Mouse (Mus musculus): Measurements from ENCODE around the gene Mxra7. TPM values are rescaled to one million over a fixed set of nuclear protein-coding genes. Genes with fewer than 3 reads are reported as not detected.

Mxra7 gene
- polyA plus RNA-seq (2011; ENCODE audit: insufficient read length, low read depth, missing spikeins), result 76.8 and 82.4 TPM in 2 replicates

DNA sequence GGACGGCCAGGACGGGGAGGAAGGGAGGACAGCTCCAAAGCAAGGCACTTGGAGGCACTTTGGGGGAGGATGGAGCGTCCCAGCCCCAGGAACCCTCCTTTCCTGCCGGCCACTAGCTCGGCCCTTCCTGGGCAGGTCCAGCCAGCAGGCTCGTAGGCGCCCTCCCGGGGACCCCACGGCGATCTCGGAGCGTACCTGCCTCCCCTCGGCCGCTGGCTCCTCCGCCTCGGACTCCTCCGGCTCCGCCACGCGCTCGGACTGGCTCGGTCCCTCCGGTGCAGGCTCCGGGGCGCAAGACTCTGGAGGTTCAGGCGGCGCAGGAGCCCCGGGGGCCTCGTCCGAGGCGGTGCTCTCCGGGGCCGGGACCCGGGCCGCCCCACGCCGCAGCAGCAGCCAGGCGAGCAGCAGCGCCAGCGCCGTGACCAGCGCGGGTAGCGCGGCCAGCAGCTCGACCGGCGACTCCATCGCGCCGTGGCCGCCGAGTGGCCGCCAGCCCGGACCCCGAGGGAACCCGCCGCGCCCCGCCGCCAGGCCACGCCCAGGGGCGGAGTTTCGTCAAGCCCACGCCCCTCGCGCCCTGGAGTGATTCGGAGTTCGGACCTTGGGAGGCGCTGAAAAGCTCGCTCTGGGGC, at the start of gene Mxra7:
Gene Mxra7 (minus strand): TSS at position 513 of the 632 bp plus-strand sequence.
- peak; percentile 94 for TF ChIP-seq POLR2A (IDR thresholded peaks at IDR 0.05; ENCODE audit: low read depth, low read length)
- TF ChIP-seq CTCF (IDR thresholded peaks at IDR 0.05; ENCODE audit: borderline replicate concordance, insufficient read depth, low read length), result no peak
- peak within 1 kb of the TSS; percentile 75 for H3K27ac ChIP-seq (ENCODE audit: insufficient read depth, low read length)
- H3K4me1 ChIP-seq (ENCODE audit: control insufficient read depth, insufficient read depth, low read length), result peaks cover 4% of the 10 kb centered on the region; the same call in 1 of the 2 replicates
- H3K4me3 ChIP-seq (ENCODE audit: insufficient read depth, low read length), result peak within 1 kb of the TSS; percentile 83

DNA sequence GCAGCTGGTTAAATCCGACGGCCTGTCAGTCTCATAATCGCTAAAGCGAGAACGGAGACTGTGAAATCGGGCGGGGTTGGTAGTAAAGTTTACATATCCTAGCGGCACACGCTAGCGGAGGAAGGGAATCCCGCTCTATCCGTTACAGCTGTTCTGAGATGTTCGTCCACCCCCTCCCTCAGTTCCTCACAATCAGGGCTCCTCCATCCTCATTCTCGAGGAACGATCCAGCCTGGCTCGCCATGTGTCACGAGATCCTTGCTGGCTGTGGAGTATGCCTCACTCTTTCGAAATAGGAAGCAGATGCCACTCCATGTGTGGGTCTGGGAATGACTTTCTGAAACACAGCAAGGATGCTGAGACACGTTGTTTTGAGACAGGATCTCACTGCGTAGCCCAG, 46.1 kb upstream of the Mxra7 start:
- Histone ChIP-seq H3K4me3 (ENCODE audit: insufficient read depth, low read length) (no peak overlapping the region), H3K27ac (ENCODE audit: insufficient read depth, low read length) (no peak overlapping the region), H3K4me1 (ENCODE audit: control insufficient read depth, insufficient read depth, low read length) (no peaks in the 10 kb centered on the region)
- no peak for TF ChIP-seq POLR2A (IDR thresholded peaks at IDR 0.05; ENCODE audit: low read depth, low read length)
- no peak for TF ChIP-seq CTCF (IDR thresholded peaks at IDR 0.05; ENCODE audit: borderline replicate concordance, insufficient read depth, low read length)

DNA sequence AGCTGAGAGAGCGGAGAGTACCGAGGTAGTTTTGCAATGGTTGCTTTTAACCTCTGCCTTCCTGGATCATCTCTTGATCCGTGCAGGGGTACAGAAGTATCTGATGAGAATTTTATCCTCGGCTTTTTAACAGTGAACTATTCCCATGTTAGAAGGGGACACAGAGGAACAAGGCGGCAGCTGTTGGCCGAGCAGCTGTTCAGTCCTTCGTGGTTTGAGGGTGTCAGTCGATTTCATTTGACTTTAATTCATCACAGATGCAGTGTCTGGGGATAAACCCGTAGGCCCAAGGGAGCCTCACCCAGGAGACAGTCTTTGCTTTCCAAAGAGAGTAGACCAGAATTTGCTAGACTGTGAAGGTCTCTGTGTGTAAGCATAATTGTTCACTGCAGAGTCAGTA, 43.7 kb upstream of the Mxra7 start:
- no peak for TF ChIP-seq POLR2A (IDR thresholded peaks at IDR 0.05; ENCODE audit: low read depth, low read length)
- no peak for TF ChIP-seq CTCF (IDR thresholded peaks at IDR 0.05; ENCODE audit: borderline replicate concordance, insufficient read depth, low read length)
- Histone ChIP-seq H3K4me1 (ENCODE audit: control insufficient read depth, insufficient read depth, low read length) (no peaks in the 10 kb centered on the region), H3K4me3 (ENCODE audit: insufficient read depth, low read length) (no peak overlapping the region), H3K27ac (ENCODE audit: insufficient read depth, low read length) (no peak overlapping the region)

DNA sequence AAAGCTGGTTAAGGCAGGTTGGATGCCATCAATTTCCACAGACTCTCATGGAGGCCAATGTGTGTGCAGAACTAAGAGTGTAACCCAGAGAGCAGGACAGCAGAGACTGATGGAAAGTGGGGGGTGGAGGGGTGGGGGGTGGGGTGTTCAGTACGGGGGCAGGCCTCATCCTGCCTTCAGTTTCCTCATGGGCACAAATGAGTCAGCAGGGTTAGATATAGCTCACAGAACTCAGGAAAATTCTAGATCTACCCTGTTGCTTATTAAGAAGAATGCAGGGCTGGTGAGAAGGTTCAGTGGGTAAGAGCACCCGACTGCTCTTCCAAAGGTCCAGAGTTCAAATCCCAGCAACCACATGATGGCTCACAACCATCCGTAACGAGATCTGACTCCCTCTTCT, 41.8 kb upstream of the Mxra7 start:
- H3K27ac ChIP-seq (ENCODE audit: insufficient read depth, low read length), result no peak overlapping the region
- no peak overlapping the region for H3K4me3 ChIP-seq (ENCODE audit: insufficient read depth, low read length)
- H3K4me1 ChIP-seq (ENCODE audit: control insufficient read depth, insufficient read depth, low read length), result no peaks in the 10 kb centered on the region
- no peak for TF ChIP-seq CTCF (IDR thresholded peaks at IDR 0.05; ENCODE audit: borderline replicate concordance, insufficient read depth, low read length)
- TF ChIP-seq POLR2A (IDR thresholded peaks at IDR 0.05; ENCODE audit: low read depth, low read length), result no peak

DNA sequence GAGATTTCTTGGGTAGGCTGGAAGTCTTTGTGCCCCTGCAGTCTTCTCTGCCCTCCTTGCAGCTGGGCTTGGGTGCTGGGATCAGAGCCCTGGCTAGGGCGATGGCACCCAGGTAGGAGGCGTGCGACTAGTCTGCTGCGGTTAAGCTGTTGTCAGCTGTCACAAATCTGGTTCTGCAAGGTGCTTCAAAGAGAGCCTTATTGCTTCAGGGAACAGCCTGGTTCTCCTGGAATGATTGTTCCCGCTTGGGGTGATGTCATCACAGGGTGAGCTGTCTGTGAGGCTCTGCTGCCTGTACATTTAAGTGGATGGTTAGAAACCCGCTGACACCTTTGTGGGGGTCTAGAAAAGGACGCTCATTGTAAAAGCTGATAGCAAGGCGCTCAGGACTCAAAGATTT, 41.4 kb upstream of the Mxra7 start:
- no peak overlapping the region for H3K27ac ChIP-seq (ENCODE audit: insufficient read depth, low read length)
- TF ChIP-seq POLR2A (IDR thresholded peaks at IDR 0.05; ENCODE audit: low read depth, low read length), result no peak
- TF ChIP-seq CTCF (IDR thresholded peaks at IDR 0.05; ENCODE audit: borderline replicate concordance, insufficient read depth, low read length), result no peak
- H3K4me3 ChIP-seq (ENCODE audit: insufficient read depth, low read length), result no peak overlapping the region
- no peaks in the 10 kb centered on the region for H3K4me1 ChIP-seq (ENCODE audit: control insufficient read depth, insufficient read depth, low read length)

DNA sequence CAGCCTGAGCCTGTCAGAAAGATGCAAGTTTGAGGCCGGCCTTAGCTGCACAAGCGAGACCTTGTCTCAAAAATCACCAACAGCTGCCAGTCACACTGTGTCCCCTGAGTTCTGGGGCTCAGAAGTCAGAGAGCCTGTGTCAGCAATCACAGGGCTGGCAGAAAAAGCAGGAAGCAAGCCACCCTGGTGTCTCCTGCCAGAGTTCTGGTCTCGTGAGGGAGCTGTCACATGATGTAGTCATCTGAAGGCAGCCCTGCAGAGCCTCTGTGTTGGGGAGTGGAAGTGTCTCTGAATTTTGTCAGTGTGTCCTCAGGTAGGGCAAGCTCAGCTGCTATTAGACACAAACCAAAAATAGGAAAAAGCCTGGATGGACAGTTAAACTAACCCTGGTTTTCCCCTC, 40.3 kb upstream of the Mxra7 start:
- Histone ChIP-seq H3K4me1 (ENCODE audit: control insufficient read depth, insufficient read depth, low read length) (no peaks in the 10 kb centered on the region), H3K4me3 (ENCODE audit: insufficient read depth, low read length) (no peak overlapping the region), H3K27ac (ENCODE audit: insufficient read depth, low read length) (no peak overlapping the region)
- TF ChIP-seq POLR2A (IDR thresholded peaks at IDR 0.05; ENCODE audit: low read depth, low read length) (no peak), CTCF (IDR thresholded peaks at IDR 0.05; ENCODE audit: borderline replicate concordance, insufficient read depth, low read length) (no peak)

DNA sequence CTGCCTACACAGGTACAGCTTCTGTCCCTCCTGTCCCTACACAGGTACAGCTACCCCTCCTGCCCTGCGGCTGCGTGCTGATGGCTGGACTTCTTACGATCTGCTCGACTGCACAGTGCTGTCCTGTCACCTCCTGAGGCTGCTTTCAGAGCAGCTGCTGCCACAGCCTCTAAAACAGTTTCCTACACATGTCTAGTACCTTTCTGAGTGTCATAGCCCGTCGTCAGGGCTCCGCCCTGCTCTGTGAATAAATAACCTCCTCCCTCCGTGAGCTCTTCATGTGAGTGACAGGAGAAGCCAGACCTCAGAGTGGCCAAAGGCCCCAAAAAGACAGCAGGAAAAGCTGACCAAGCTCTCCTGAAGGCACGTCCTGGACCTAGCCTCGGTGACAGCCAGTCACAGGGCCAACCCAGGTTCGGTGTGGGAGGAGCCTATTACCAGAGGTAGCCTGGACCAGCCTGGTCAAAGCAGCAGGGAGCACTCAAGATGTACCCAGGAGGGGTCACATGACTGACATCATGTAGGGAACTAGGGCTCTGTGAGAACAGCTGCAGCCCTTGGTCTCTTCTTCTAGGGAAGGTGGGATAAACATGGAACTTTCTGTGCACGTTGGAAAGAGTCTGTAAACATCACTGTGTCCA, 38.2 kb upstream of the Mxra7 start:
- TF ChIP-seq CTCF (IDR thresholded peaks at IDR 0.05; ENCODE audit: borderline replicate concordance, insufficient read depth, low read length), result no peak
- no peak for TF ChIP-seq POLR2A (IDR thresholded peaks at IDR 0.05; ENCODE audit: low read depth, low read length)
- Histone ChIP-seq H3K4me1 (ENCODE audit: control insufficient read depth, insufficient read depth, low read length) (no peaks in the 10 kb centered on the region), H3K4me3 (ENCODE audit: insufficient read depth, low read length) (no peak overlapping the region), H3K27ac (ENCODE audit: insufficient read depth, low read length) (no peak overlapping the region)

DNA sequence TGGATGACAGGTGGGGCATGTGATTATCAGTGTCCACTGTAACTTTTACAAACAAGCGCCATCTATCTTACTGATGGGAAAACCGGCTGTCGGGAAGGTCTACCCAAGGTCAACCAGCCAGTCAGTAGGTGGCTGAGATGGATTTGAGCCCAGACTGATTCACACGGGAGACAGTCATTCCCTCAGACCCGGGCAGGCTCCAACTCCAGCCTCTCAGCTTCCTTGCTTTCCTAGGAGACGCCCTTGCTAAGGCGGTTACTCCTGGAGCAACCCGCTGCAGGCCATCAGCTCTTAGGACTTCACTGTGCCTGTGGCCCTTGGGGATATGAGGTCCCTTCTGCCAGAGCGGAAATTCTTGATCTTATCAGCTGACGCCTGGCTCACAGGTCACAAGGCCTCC, 36.6 kb upstream of the Mxra7 start:
- Histone ChIP-seq H3K4me1 (ENCODE audit: control insufficient read depth, insufficient read depth, low read length) (no peaks in the 10 kb centered on the region), H3K27ac (ENCODE audit: insufficient read depth, low read length) (no peak overlapping the region), H3K4me3 (ENCODE audit: insufficient read depth, low read length) (no peak overlapping the region)
- no peak for TF ChIP-seq POLR2A (IDR thresholded peaks at IDR 0.05; ENCODE audit: low read depth, low read length)
- TF ChIP-seq CTCF (IDR thresholded peaks at IDR 0.05; ENCODE audit: borderline replicate concordance, insufficient read depth, low read length), result no peak

DNA sequence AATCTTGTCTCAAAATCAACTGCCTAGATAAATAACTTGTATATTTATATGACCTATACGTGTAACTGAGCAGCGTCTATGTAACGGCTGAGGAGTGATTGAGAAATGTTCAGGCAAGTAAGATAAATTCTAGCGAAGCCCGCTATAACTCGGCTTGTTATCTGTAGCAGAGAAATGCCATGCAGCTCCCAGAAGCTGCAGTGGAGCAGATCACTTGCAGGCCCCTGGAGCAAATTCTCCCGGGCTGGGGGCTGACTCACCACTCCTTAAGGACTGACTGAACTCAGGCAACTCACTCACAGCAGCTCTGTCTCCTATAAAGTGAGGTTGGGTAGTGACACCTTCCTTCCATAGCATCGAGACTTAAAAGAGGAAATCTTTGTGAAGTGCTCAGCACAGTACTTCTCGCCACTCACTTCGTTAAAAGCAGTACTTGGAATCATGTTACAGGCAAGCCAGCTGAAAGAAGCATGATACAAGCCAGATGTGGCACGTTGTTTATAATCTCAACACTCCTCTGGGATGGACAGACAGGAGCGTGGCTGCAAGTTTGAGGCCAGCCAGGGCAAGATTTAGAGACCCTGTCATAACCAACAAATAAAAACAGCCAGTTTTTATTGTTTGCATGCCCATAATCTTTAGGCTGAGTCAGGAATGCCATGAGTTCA, 29.5 kb upstream of the Mxra7 start:
- Histone ChIP-seq H3K4me1 (ENCODE audit: control insufficient read depth, insufficient read depth, low read length) (peaks cover 6% of the 10 kb centered on the region), H3K27ac (ENCODE audit: insufficient read depth, low read length) (peak overlapping the region; percentile 20; the same call in 1 of the 2 replicates), H3K4me3 (ENCODE audit: insufficient read depth, low read length) (no peak overlapping the region)
- TF ChIP-seq CTCF (IDR thresholded peaks at IDR 0.05; ENCODE audit: borderline replicate concordance, insufficient read depth, low read length) (no peak), POLR2A (IDR thresholded peaks at IDR 0.05; ENCODE audit: low read depth, low read length) (no peak)

DNA sequence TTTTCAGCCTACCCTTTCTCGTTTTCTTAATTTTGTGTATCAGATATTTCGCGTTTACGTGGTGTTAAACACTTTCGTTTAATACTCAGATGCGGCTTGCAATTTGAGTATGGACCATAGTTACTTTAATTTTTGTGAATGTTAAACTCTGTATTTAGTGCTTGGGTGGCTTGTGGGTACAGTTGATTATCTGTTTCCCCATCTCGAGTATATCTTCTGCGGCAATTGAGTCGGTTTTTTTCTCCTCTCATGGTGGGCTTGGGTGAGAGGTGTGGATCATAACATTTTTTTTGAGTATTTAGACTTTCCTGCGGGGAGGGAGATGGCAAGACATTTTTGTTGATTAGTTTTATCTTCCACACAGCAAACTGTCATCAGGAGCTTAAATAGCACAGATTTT, 26.4 kb upstream of the Mxra7 start:
- Histone ChIP-seq H3K4me1 (ENCODE audit: control insufficient read depth, insufficient read depth, low read length) (peaks cover 6% of the 10 kb centered on the region), H3K4me3 (ENCODE audit: insufficient read depth, low read length) (peak overlapping the region; percentile 84), H3K27ac (ENCODE audit: insufficient read depth, low read length) (peak overlapping the region; percentile 47)
- TF ChIP-seq CTCF (IDR thresholded peaks at IDR 0.05; ENCODE audit: borderline replicate concordance, insufficient read depth, low read length), result no peak
- no peak for TF ChIP-seq POLR2A (IDR thresholded peaks at IDR 0.05; ENCODE audit: low read depth, low read length)

Measured in embryonic fibroblast, embryonic 13.5 days (primary cell).